ENCODE assay signal across 12 mouse cellular contexts in the genomic region with DNA sequence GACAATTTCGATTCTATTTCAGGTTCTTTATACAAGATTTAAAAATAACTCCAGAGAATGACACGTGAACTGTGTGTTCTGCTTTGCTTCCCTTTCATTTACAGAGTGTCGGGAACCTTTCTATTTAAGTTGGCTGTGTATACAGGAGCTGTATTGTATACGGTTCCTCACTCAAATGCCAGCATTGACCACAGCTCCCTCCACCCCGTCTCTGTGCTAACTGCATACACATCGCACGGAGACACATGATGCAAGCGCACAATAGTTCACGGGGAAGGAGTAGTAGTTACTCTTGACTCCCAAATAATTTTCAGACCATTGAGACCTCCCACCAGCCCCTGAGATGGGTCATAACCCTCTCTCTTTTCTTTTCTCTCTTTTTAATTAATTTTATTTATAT.
"Had no signal": no experiment of that assay in that cellular context is flagged by ENCODE, and none has a peak within 500 bp of the region (broad histone marks: within the 10 kb centered on the region; RNA-seq: fewer than 3 reads in every experiment).

No protein-coding gene starts in this region.

- H3K4me1 ChIP-seq: liver, embryonic 13.5 days had no signal

- H3K4me2 ChIP-seq: liver, embryonic 13.5 days; midbrain, embryonic 11.5 days had no signal

- DNase-seq: kidney, adult 8-10 months; kidney, postnatal 10 days; kidney, postnatal 36 days; liver, embryonic 13.5 days; lung, adult 2 months; lung, postnatal 14 days; lung, postnatal 4 days; midbrain, embryonic 14.5 days; thymus, adult 2 months; thymus, postnatal 14 days; thymus, postnatal 4 days had no signal

- H3K27ac ChIP-seq: liver, embryonic 13.5 days had no signal

- H3K27me3 ChIP-seq: liver, embryonic 13.5 days had no signal

- H3K4me3 ChIP-seq: liver, embryonic 13.5 days had no signal

- H3K9ac ChIP-seq: liver, embryonic 13.5 days had no signal

- H3K9me3 ChIP-seq: liver, embryonic 13.5 days had no signal

- H3K36me3 ChIP-seq: liver, embryonic 13.5 days had no signal
